In the genomic region with DNA sequence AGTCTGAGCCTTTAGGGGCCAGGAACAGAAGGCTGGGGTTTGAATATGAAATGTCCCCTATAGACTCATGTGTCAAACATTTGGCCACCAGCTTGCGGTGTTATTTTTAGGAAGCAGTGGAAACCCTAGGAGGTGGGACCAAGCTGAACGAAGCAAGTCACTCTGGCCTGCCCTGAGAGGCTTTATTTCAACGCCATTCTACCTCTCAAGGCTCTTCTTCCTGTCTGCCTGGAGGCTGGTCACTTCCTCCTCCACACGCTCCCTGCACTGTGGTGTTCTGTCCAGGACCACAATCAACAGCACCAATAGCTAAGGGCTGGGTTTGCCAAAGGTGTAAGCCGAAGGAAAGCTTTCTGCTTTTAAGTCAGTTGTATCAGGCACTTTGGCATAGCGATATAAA, we compare ENCODE assay signal across 17 mouse cellular contexts.
DNase-seq lines count a peak whose midpoint lies in the region; ATAC-seq lines count a peak whose summit lies in the region.
"Had no signal": no experiment of that assay in that cellular context is flagged by ENCODE, and none has a peak within 500 bp of the region (broad histone marks: within the 10 kb centered on the region; RNA-seq: fewer than 3 reads in every experiment).

No protein-coding gene starts in this region.

- peak; percentile 47 for ATAC-seq in common myeloid progenitor, adult 5-6 weeks (replicated peaks; ENCODE audit: low read depth, poor library complexity, severe bottlenecking)
- peak; percentile 79 for ATAC-seq in megakaryocyte progenitor cell, adult 5-6 weeks (replicated peaks; ENCODE audit: poor library complexity)
- ATAC-seq: forebrain, embryonic 13.5 days; forebrain, postnatal 0 days; hindbrain, embryonic 16.5 days; inflammation-experienced regulatory T-cells, adult 6 months; intestine, postnatal 0 days had no signal

- peak; percentile 32 for DNase-seq in embryo, embryonic 10.5 days (ENCODE audit: low spot score)
- no peak for DNase-seq in embryo, embryonic 9.5 days (ENCODE audit: extremely low spot score)
- DNase-seq in heart, adult 18-20 months, result peak; percentile 2 to 8
- DNase-seq in heart, adult 9 months (ENCODE audit: low spot score in 2 of 2), result no peak
- no peak for DNase-seq in cerebellum, adult 11 months
- DNase-seq: adrenal gland, postnatal 10 days; cerebellum, adult 11-12 months; cerebellum, adult 9-11 months; cerebellum, postnatal 36 days; forebrain, postnatal 0 days; kidney, adult 8-10 months had no signal

Comparison
In these comparisons a context has a peak if more than half of its experiments do, and no peak if none do; other contexts are left out.
1. DNase-seq: peak in embryo, embryonic 10.5 days (single experiment) and heart, adult 18-20 months (2 of 2); none in embryo, embryonic 9.5 days (single experiment), heart, adult 9 months (0 of 2) and cerebellum, adult 11 months (single experiment).